Mouse (Mus musculus) forebrain, embryonic 11.5 days (tissue): ENCODE results near the gene Olfr623. TPM values are rescaled to one million over a fixed set of nuclear protein-coding genes. Genes with fewer than 3 reads are reported as not detected.

ENCODE experiments used
- polyA plus RNA-seq: library from polyadenylated mRNA; unstranded; fragments of >200 nt; fragmentation: Nextera tagmentation; extraction: Ambion mirVana; gene quantifications from 2 replicates; pipeline ENCODE4 v1.2.1, GENCODE M21; 2014

Olfr623 gene
- polyA plus RNA-seq, 1 experiment from 2014 or later = not detected

Other genes starting within 250 kb of the Olfr623 start
- gene Usp17lc, start 248.6 kb downstream of the Olfr623 start, polyA plus RNA-seq = not detected in 2 replicates
- not detected in 2 replicates for gene Olfr605, start 218.3 kb downstream of the Olfr623 start, polyA plus RNA-seq
- gene Olfr606, start 214.7 kb downstream of the Olfr623 start, polyA plus RNA-seq = not detected in 2 replicates
- gene Olfr607, start 199.5 kb downstream of the Olfr623 start, polyA plus RNA-seq = not detected in 2 replicates
- gene Olfr608, start 193.8 kb downstream of the Olfr623 start, polyA plus RNA-seq = not detected in 2 replicates
- gene Olfr609, start 165.6 kb downstream of the Olfr623 start, polyA plus RNA-seq = not detected in 2 replicates
- gene Olfr610, start 151.6 kb downstream of the Olfr623 start, polyA plus RNA-seq = not detected in 2 replicates
- gene Olfr611, start 142.9 kb downstream of the Olfr623 start, polyA plus RNA-seq = not detected in 2 replicates
- not detected in 2 replicates for gene Olfr612, start 121.0 kb downstream of the Olfr623 start, polyA plus RNA-seq
- not detected in 2 replicates for gene Olfr613, start 115.6 kb downstream of the Olfr623 start, polyA plus RNA-seq
- gene Olfr615, start 107.6 kb downstream of the Olfr623 start, polyA plus RNA-seq = not detected in 2 replicates
- gene Olfr616, start 94.6 kb downstream of the Olfr623 start, polyA plus RNA-seq = not detected in 2 replicates
- not detected in 2 replicates for gene Olfr617, start 90.6 kb downstream of the Olfr623 start, polyA plus RNA-seq
- not detected in 2 replicates for gene Olfr618, start 73.6 kb downstream of the Olfr623 start, polyA plus RNA-seq
- not detected in 2 replicates for gene Olfr619, start 63.1 kb downstream of the Olfr623 start, polyA plus RNA-seq
- gene Olfr620, start 51.2 kb downstream of the Olfr623 start, polyA plus RNA-seq = not detected in 2 replicates
- gene Olfr622, start 21.0 kb downstream of the Olfr623 start, polyA plus RNA-seq = not detected in 2 replicates
- not detected in 2 replicates for gene Olfr624, start 7.5 kb upstream of the Olfr623 start, polyA plus RNA-seq
- not detected in 2 replicates for gene Olfr625-ps1, start 19.0 kb upstream of the Olfr623 start, polyA plus RNA-seq
- not detected in 2 replicates for gene Olfr243, start 51.0 kb upstream of the Olfr623 start, polyA plus RNA-seq
- gene Olfr628, start 66.7 kb upstream of the Olfr623 start, polyA plus RNA-seq = not detected in 2 replicates
- gene Olfr629, start 81.2 kb upstream of the Olfr623 start, polyA plus RNA-seq = not detected in 2 replicates
- gene Olfr630, start 93.6 kb upstream of the Olfr623 start, polyA plus RNA-seq = not detected in 2 replicates
- gene Olfr69, start 107.9 kb upstream of the Olfr623 start, polyA plus RNA-seq = not detected in 2 replicates
- gene Olfr68, start 116.0 kb upstream of the Olfr623 start, polyA plus RNA-seq = not detected in 2 replicates
- not detected in 2 replicates for gene Olfr67, start 128.1 kb upstream of the Olfr623 start, polyA plus RNA-seq
- gene Hbb-bt, start 150.3 kb upstream of the Olfr623 start, polyA plus RNA-seq = 770 and 789 TPM in 2 replicates
- gene Hbb-bs, start 164.4 kb upstream of the Olfr623 start, polyA plus RNA-seq = 254 and 256 TPM in 2 replicates
- not detected in 2 replicates for gene Hbb-bh2, start 176.8 kb upstream of the Olfr623 start, polyA plus RNA-seq
- 2,356 and 2,804 TPM in 2 replicates for gene Hbb-bh1, start 179.5 kb upstream of the Olfr623 start, polyA plus RNA-seq
- gene Hbb-y, start 189.5 kb upstream of the Olfr623 start, polyA plus RNA-seq = 10,747 and 11,615 TPM in 2 replicates
- gene Olfr66, start 222.6 kb upstream of the Olfr623 start, polyA plus RNA-seq = not detected in 2 replicates
- not detected in 2 replicates for gene Olfr64, start 230.8 kb upstream of the Olfr623 start, polyA plus RNA-seq
- gene Olfr65, start 239.8 kb upstream of the Olfr623 start, polyA plus RNA-seq = not detected in 2 replicates